Mouse (Mus musculus) monocyte, adult 5-6 weeks (primary cell): Measurements from ENCODE around the gene Creb3. TPM values are rescaled to one million over a fixed set of nuclear protein-coding genes. Genes with fewer than 3 reads are reported as not detected.
"Not testable (repeated sequence)": the region's sequence is repeated elsewhere in the genome, so short reads cannot be mapped to it uniquely, and the experiment has no call there.

Experiments
- ATAC-seq: fragments of 153-309, 156-312 bp; replicated peaks from 2 replicates; pipeline ENCODE4 v1.8.0; 2017; ENCODE audit warnings: mild to moderate bottlenecking; ENCODE audit not compliant: low TSS enrichment, insufficient number of reproducible peaks, severe bottlenecking, poor library complexity, low FRiP score
- total RNA-seq: library from RNA; stranded (forward); fragments of 200-1000, 200-491, 200-594 nt; gene quantifications from 3 replicates; pipeline ENCODE4 v1.2.3, GENCODE M21; 2017

Creb3 gene
- total RNA-seq, 1 experiment from 2014 or later = 165 TPM

DNA sequence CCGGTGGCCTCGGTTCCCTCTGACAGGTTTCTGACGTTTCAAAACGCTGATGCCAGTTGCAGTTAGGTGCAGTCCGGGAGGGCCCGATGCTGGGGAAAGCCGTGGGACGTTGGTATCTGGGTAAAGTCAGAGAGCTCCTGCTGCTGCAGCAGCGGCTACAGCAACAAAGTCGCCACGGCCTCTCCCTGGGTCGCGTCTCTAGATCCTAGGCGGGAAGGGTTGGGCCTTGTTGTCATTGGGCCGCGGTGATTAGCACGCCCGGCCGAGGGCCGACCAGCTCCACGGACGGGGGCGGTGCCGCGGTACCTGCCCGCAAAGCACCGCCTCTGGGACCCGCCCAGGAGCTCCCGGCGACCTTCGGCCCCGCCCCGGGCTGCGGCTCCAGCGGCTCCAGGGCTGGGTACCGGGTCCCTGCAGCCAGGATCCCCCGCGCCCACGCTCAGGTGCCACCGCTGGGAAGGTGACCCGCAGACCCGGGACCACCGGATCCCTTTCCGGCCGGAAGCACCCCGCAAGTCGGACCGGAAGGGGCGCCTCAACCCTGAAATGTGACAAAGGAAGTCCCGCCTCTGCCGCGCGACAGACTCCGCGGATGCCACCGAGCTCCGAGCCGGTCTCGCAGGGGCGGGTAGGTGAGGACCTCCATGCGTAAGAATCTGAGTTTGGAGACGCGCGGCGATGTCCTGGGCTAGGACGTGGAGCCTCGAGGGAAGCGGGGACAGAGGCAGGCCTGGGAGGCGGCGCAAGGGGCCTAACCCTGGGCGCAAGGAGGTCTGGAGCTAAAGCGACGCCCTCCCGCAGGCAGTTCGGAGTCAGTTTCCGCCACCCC, 16.5 kb downstream of the Creb3 start, which contains the start of the genes Rgp1 and Gba2:
Gene Rgp1 (plus strand): TSS at position 340 of the 829 bp plus-strand sequence.
Gene Gba2 (minus strand): TSS at position 498 of the 829 bp plus-strand sequence.
- peak; percentile 88 for ATAC-seq

DNA sequence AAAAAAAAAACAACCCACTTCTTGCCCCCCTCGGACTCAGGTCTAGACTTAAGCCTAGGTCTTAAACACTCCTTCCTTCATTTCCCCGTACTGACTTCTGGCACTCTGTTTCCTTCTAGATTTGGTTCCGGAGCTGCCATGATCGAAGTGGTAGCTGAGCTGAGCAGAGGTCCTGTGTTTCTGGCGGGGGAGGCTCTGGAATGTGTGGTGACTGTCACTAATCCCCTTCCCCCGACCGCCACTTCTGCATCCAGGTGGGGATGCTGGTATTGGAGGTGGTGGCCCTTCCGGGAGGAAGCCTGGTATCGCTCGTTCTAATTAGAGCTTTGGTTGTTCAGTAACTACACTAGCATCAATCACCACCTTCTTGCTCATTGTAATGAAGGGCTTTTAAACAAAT, 17.1 kb downstream of the Creb3 start:
- no peak for ATAC-seq

DNA sequence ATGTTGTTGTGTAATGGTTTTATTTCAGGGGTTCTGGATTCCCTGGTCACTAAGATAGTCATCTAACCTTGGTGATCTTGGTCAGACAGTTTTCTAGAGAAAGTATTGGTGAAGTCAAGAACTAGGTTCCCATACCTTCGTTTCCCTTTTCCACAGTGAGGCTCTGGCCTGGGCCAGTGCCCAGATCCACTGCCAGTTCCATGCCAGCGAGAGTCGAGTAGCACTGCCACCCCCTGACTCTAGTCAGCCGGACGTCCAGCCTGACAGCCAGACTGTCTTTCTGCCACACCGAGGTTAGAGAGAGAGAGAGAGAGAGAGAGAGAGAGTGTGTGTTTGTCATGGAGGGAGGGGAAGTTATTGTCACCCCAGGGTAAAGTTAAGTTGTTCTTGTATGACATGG, 17.6 kb downstream of the Creb3 start:
- no peak for ATAC-seq

DNA sequence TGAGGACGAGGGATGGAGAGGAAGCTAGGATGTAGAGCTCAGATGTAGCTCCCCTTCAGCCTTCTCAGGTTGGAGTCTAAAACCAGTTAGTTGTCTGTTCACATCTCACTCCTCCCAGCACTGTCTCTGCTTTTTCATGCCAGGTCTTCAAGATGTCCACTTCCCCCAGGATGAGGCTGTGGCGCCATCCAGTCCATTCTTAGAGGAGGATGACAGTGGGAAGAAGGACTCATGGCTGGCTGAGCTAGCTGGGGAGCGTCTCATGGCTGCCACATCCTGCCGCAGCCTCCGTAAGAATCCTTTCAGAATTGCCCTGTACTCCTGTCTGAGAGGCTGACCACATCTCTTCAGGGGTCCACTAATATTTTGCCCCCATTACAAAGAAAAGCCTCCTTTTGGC, 18.6 kb downstream of the Creb3 start:
- no peak for ATAC-seq

DNA sequence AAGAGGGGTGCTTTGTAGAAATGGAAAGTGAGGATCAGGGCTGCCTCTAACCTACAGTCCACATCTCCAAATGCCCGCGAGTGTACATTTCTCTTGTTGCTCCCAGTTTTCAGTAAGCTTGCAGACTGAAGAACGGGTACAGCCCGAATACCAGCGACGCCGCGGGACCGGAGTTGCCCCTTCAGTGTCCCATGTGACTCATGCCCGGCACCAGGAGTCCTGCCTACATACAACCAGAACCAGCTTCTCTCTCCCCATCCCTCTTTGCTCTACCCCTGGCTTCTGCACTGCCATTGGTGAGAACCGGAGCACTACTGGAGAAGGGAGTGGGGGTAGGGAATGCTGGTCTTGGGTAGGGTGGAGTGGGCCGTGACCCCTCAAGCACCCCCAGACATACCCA, 19.2 kb downstream of the Creb3 start:
- ATAC-seq = no peak

DNA sequence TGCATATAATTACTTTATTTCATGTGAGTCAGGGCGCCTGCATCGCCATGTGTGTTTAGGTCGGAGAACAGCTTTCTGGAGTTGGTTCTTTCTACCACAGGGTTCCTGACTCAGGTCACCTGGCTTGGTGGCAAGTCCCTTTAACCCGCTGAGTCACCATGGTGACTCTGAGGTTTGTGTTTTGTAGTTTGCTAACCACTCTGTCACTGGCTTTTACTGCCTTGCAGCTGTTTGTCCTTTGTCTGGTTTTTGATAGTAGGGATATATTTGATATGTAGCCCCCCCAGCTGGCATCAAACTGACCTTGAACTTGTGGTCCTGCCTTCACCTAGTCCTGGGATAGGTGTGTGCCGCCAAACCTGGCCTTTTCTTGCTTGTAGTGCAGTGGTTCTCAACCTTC, 20.1 kb downstream of the Creb3 start:
- no peak for ATAC-seq

DNA sequence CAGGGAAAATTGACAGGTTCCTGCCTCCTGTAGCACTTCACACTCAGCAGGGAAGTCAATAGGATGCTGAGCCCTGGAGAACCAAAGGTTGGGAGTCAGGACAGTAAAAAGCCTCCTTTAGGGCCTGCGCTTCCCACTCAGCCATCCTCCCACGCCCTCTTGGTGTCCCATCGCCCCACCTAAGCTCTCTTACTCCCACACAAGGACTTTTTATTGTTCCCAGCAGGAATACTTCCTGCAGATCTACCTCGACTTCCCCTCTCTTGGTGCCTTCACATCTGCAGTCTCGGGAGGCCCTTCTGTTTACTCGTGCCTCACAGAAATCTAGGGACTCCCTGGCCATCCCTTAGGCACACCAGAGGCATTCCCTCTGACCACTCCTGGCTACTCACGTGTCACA, 21.3 kb downstream of the Creb3 start:
- ATAC-seq = no peak

DNA sequence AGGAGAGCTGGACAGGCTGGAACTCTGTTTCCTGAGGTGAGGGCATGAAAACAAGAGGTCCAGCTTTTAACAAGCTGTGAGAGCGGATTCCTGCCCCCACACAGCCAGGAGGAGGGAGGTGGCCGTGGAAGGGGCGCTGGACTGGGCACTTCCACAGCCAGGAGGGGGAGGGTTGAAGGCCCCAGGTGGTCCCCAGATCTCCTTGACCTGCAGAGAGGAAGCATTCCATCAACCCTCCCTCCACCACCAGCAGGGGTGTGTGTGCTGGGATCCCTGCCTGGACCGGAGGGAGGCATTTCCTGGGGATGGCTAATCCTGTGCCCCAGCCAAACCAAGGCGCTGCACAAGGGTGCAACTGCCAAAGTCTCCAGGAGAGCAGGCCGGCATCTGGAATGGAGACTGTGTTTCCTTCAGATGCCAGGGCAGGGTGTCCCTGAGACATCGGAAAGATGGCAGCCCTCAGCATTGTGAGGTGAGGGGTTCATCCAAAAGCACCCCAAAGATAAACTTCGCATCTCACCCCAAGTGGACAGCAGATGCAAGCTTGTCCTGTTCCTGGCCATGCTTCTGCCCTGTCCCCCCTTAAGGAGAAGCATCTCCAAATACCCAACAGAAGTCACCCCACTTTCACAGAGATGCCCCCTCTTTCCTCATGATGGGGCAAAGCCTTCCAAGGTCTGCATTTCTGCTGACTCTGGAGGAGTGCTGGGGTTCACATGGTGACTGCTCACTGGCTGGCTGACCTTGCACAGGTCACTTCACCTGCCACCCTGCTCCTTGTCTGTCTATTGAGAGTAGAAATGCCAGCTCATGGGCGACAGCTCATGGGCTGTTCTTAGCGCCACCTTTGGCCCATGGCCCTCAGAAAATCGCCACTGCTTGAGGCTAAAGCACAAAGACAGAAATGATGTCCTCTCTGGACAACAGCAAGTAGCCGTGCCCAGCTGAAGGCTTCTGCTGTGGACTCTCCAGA, 22.6 kb downstream of the Creb3 start, which contains the start of gene Msmp:
Gene Msmp (minus strand): TSS at position 51 of the 973 bp plus-strand sequence.
- ATAC-seq = no peak

DNA sequence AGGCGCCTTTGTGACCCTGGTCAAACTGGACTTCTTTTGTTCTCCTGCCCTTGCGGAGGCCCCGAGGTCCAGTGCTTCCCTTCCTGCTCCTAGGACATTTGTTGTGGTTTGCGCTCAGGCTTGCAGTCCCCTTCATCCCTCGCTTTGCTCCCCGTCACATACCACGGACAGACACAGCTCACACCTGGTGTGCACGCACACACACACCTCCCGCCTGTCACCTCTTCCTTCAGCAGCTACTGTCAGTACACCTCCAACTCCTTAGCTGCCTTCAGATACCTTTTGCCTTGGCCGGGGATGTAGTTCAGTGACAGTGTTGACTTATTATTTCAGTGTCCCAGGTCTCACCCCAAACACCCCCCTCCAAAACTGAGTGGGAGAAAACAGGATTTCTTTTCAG, 23.6 kb downstream of the Creb3 start:
- no peak for ATAC-seq

DNA sequence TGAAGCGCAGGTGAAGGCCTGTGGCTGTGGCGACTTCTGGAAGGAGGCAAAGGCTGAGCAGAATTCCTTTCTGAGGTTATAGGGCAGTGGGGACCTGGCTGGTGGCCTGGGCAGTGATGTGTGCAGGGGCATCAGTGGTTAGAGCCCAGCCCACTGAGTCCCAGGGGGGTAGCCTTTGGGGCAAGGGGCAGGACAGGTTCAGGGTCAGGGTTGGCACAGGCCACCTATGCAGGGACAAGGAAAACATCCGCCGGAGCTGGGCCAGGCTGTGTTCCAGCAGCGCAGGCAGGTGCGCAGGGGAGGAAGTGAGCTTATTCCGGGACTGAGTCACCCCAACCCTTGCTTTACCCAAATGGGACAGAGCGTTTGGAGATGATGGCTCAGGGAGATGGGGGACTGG, 24.3 kb downstream of the Creb3 start:
- ATAC-seq = no peak

DNA sequence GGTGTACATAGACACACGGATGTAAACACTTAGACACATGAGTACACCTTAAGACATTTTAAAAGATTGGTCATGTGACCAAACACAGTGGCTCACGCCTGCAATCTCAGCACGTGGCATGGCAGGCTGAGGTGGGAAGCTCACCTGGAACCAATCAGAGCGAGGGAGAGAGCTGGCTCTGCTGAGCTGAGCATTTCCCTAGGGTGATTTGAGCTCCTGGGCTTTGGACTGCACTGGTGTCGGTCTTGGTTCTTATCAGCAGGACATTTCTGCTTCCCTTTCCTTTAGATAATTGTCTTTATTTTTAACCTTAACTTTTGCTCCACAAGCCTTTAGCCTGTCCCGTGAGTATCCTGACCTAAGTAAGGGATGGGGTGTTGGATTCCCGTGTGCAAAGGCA, 25.5 kb downstream of the Creb3 start:
- ATAC-seq = no peak

DNA sequence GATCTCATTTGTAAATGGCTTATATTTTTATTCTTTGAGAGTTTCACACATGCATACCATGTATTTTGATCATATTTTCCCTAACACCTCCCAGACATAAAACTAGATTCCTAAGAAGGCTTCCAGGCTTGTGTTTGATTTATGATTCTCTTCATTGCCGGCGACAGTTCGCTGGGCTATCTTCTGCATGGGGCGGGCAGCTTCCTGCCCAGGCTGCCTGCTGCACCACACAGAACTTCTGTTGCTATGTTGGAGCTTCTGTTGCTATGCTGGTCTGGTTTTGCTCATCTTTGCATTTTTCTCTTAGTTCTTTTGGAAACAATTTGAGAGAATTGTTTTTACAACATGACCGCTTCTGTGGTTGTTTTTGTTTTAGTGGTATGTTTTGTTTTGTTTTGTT, 29.4 kb downstream of the Creb3 start:
- ATAC-seq = no peak

DNA sequence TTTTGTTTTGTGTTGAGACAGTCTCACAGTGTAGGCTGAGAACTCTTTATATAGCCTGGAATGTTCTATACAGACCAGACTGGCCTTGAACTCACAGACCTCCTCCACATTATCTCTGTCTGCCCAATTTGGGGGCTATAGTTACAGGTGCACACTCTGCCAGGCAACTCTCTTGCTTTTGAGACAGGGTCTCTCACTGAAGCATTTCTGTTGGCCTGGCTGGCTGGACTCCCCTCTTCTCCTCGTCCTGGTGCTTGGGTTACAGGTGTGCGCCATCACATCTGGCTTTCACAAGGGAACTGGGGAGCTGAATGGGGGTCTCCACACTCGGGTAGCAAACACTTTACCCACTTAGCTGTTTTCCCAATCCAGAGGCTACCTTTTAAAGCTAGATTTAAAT, 29.8 kb downstream of the Creb3 start:
- no peak for ATAC-seq

DNA sequence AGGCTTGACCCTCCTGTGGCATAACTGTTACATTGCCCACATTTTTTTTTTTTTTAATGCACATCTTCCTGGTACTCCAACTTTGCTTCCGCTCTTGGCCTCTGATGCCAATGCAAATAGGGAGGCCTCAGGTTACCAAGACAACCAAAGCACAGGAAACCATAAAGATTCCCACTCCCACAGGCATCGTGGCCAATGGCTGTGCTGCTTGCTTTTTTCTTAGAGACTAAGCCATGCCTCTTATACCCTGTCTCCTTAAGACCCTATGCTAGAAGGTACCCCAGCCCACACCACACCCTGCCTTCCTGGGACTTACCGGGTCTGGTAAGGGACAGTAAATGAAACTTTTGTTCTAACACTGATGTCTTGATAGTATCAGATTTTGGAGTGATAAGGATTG, 31.3 kb downstream of the Creb3 start:
- ATAC-seq = no peak

DNA sequence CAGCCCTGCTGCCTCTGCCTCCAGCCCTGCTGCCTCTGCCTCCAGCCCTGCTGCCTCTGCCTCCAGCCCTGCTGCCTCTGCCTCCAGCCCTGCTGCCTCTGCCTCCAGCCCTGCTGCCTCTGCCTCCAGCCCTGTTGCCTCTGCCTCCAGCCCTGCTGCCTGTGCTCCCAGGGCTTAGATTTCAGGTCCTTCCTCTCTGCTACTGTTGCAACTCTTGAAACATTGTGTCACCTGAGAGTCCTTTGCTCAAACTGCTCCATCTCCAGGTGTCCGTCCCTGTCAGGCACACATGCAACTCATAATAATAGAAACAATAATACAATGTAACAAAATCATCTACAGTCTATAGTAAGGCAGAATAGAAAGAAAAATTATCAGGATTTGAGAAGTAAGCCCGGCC, 34.5 kb downstream of the Creb3 start:
- not testable (repeated sequence) for ATAC-seq

DNA sequence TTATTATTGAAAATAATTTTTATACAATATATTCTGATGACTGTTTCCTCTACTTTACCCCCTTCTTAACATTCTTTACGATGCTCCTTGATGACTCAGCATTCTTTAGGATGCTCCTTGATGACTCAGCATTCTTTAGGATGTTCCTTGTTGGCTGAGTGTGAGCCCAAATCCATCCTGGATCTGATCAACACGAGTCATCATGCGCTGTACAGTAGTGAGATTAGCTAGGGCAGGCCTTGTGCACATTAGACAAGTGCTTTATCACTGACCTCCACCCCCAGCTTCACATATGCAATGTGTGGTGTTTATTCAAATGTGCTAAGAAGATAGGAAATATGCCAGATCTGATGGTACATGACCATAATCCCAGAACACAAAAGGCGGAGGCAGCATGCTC, 36.1 kb downstream of the Creb3 start:
- ATAC-seq = no peak

DNA sequence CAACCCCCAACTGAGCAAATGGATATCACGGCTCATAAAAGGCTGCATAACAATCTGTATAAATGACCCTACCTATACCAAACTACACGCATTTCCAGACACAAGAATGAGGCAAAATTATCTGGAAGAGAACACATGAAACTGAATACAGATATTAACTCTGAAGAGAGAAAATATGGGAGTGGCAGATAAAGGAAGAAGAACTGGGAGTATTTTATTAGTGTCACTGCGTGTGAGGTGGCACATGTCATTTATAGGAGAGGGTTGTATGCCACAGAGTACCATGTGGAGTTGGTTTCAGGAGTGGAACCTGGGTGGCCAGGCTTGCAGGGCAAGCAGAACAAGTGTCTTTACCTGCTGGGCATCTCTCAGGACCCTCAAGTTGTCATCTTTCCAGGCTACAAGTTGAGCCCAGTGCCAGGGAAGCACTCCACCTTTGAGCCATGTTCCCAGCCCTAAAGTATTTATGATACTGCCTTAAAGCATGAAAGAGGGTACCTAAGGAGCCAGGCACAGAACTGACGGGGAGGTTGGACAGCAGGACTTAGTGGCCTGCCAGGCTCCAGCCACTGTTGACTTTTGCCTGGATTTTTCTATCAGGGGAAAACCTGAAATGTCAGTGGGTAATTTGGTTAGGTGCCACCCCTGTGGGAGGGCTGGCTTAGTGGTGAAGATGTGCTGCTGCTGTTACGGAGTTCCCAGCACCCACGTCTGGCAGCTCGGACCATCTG, 36.7 kb downstream of the Creb3 start:
- ATAC-seq = no peak

DNA sequence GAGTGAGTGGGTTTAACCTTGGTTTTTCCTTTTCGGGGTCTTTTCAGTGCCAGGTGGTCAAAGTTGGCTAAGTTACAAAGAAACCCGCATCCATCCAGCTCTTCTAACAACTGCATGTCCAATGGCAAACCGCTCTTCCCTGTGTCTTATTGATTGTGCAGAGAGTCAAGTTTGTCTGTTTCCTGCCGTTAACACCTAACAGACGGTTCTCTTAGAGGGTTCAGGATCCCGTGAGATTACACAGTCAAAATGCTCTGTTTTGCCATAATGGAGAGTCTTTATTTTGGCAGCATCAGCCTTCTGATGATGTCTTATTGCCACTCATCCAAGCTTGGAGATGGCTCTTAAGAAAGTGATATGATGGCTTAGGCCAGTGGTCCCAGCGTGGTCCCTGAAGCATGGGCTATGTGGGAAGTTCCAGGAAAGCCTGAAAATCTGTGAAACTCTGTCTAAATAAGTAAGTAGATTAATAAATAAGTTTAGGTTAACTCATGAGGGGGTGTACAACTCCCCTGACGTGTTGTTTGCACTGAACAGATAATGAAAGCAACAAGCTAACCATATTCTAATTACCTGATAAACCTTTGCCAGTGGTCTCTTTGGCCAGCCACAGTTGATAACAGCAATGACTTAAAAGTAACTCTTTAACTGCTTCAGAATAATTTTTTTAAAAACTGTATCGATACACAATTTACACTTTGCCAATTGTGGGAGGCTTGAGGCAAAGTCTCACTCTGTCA, 38.2 kb downstream of the Creb3 start:
- no peak for ATAC-seq
